Mouse (Mus musculus) urinary bladder, postnatal 4 days (tissue): ENCODE results near the gene Igfbpl1.

ENCODE experiments used
- DNase-seq, 2 experiments: peaks; one replicate each; pipeline ENCODE4 v3.0.0; 2021 to 2022; ENCODE audit warnings: low spot score in 2 of 2

Gene Igfbpl1

GRCm38 (mm10) chr4:45822781-45823575 is 3.7 kb downstream of the Igfbpl1 start:
- DNase-seq = no peak

DNA sequence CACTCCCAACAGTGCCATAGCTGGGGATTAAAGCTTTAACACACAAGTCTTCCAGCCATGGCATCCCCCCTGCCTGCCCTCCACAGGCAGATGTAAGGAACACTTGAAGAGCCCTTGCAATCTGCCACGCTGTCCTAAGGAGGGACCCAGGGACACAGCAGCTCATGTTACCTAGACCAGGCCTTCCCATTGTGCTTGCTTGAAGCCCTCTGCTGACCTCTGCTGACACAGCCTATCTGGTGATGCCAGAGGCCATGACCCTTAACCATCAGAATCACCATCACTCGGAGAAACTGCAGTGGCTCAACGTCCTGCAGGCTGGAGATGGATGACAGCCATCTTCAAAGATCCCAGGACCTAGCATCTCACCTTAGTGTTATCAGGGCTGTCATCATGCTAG is 4.7 kb downstream of the Igfbpl1 start:
- DNase-seq = no peak

GRCm38 (mm10) chr4:45820074-45820830 is 6.5 kb downstream of the Igfbpl1 start:
- peak; percentile 33 to 75 for DNase-seq

DNA sequence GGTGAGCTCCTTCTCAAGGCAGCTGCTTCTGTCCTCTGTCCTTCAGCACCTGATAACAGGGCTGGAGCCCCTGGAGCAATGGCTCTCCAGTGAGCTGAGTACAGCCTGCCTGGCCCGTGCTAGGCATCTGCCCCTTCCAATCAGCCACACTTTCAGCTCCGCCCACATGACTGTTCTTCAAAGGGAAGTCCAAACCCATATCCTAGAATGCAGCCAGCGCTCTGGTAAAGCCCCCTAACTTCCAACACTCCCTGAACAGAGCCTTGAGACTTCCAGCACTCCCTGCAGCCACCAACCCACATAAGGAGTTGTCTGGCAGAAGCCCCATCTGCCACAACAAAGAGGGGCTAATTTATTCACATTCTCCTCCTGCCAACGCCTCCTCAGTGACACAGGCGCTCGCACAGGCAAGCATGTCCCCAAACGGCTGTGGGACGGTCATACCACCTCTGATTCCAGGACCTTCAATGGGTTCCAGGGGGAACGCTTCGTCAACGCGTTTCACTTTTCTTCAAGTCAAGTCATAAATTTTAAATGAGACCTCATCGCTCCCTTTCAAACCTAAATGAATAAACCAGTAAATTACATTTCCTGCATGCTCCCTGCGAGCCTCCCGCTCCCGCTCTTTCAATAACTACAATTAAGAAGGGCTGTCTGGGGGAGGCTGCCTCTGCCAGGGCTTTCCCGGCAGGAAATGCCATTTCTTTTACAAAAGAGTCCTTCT is 7.4 kb downstream of the Igfbpl1 start:
- DNase-seq = no peak

GRCm38 (mm10) chr4:45818814-45819207 is 7.9 kb downstream of the Igfbpl1 start:
- DNase-seq = no peak

GRCm38 (mm10) chr4:45815542-45815941 is 11.2 kb downstream of the Igfbpl1 start:
- peak in 1 of 2 experiments; percentile 37 for DNase-seq

GRCm38 (mm10) chr4:45811250-45811649 is 15.5 kb downstream of the Igfbpl1 start:
- DNase-seq = no peak

- no peak for DNase-seq
These were observed 18.7 kb downstream of the Igfbpl1 start for GRCm38 (mm10) chr4:45808034-45808433.

- no peak for DNase-seq
These were observed 23.8 kb downstream of the Igfbpl1 start for GRCm38 (mm10) chr4:45802900-45803299.

DNA sequence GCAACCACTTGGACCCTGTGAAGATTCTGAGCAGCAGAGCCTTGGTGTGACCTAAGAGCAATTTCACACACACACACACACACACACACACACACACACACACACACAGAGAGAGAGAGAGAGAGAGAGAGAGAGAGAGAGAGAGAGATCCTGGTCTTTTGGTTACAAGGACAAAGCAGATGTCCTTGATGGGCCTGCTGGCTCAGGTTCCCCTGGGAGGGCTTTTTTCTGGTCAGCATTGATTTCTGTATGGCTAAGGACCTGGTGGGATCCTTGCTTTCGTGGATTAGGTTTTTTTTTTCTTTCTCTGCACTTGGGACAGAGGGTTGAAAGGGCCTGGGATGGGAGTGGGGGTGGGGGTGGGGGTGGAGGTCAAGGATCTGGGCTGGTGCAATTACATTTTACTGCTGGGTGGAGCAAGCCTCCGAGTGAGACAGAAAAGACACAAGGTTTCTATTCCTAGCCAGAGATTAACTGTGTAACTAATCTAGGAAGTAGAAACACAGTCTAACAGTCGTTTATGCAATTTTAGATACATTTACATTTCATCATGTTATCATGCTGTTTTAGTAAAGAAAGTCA is 26.7 kb downstream of the Igfbpl1 start:
- no peak for DNase-seq

DNA sequence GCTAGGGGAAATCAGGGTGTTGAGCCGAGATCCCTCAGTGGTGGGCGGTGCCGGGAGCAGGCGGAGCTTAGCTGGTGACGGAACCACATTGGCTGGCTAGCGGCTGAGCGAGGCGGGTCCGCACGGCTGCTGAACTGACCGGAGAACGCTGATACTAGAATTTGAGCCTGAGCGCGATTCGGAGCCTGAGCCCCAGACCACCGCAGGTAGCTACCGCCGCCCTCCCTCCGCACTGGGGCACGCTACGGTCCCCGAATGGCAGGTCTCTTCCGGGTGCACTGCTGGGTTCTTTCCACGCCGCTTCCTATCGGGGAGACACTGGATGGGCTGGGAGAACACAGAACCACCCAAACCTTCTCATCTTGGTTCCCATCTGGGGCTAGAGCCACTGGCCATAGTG is 27.8 kb downstream of the Igfbpl1 start, which contains the start of gene Aldh1b1:
Gene Aldh1b1 (plus strand): TSS at position 59 of the 400 bp plus-strand sequence.
- peak; percentile 73 to 85 for DNase-seq

DNA sequence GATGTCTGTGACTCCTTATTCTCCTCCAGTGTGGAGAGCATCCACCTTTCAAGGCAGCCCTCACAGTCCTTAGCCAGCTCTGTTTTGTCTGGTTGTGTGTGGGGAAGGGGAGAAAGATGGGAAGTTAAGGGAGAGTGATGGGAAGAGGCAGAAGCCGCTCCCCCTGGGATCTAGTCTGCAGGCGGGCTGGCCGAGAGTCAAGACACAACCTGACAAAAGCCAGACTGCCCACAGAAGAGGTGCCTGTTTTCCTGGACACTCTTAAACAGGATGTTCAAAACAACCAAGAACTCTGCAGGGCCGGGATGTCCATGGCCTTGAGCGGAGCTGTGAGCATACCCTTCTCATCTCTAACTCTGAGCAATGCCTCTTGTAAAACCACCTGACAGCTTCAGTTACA is 30.0 kb downstream of the Igfbpl1 start:
- DNase-seq = no peak

DNA sequence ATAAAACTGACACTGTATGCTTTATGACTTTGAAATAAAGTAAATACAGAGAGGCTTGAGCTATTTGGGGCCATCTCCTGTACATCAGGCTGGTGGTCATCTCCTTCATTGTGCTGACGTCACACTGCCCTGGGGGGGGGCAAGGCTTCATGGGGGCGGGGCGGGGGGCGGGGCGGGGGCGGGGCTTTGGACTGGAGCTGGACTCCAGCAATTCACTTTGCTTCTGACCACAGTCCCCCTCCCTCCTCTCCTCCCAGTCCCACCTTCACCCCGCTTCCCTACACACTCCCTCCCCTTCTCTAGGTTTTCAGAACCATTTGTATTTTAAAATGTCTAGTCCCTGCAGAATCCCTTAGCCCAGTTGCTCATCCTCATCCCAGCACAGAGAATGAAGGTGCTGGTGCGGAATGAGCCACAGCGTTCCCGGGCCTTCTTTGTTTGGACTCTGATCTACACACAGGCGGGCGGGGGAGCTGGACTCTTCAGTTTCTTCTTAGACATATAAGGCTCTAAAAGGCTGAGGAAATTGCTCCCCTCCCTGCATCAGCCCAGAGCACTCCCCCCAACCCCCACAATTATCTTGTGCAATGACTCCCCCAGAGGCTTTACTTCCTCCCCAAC is 31.4 kb downstream of the Igfbpl1 start:
- DNase-seq = peak in 1 of 2 experiments; percentile 36

DNA sequence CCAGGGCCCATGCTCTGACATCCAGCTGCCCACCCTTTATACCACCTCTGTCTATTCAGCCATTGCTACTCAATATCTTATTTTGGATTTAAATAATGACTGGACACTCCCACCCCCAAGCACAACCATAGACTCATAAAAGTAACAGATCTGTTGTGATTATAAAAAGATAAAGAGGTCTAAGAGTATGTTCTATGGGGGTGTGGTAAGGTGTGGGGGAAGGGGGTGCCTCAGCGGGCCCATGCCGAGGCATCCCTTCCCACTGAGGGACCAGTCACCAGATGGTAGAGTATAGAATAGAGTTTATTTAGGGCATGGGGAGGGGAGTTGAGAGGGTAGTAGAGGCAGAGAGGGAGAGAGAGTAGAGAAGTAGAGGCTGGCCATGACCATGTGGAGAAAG is 36.7 kb downstream of the Igfbpl1 start:
- no peak for DNase-seq

- no peak for DNase-seq
These were observed 37.3 kb downstream of the Igfbpl1 start for GRCm38 (mm10) chr4:45789263-45789958.

DNA sequence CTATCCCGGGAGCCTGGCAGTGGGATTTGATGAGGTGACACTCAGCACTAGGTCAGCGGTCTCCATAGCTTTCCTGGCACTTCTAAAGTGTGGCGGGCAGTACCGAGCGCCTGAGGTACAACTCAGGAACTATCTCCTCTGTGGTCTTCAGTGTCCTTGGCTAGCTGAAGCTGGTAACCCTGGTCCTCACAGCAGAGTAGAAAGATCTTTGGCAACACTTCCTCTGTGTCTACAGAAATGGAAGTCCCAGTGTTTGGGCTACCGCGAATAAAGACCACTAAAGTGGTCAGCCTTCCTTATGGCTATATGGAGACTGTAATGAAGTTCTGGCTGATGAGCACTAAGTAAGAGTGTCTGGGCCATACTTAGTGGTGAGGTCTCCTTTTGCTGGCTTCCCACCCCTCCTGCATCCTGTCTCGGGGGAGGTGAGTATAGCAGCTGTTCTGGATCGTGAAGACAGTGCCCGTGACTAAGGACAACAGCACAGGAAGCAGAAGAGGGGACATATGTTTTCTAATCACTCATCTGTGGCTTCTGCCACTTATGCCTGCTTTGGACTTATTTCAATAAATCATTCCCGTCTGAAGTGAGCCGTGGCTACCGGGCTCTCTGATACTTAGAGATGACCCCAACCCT is 38.2 kb downstream of the Igfbpl1 start:
- no peak for DNase-seq

- DNase-seq = no peak
These were observed 40.0 kb downstream of the Igfbpl1 start for GRCm38 (mm10) chr4:45786674-45787073.

- DNase-seq = no peak
These were observed 40.8 kb downstream of the Igfbpl1 start for GRCm38 (mm10) chr4:45785959-45786358.

DNA sequence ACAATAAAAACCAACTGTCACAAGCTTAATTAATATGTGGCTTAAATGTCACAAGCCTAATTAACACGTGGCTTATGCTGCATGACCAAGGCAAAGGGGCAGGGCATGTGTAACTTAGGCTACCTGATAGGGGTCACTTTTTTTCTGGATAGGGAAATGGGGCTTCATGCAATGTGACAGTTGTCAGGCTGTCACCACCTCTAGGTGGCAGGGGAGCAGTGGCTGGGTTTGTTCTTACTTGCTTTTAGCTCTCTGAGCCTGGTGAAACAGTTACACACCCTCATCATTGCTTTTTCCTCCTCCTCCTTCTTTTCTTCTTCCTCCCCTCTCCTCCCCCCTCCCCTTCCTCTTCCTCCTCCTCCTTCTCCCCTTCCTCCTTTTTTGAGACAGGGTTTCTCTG is 43.1 kb downstream of the Igfbpl1 start:
- DNase-seq = no peak

- peak in 1 of 2 experiments; percentile 44 for DNase-seq
These were observed 55.1 kb downstream of the Igfbpl1 start for GRCm38 (mm10) chr4:45771619-45772018.
